Mouse (Mus musculus) kidney, adult 2 months (tissue): ENCODE results near the gene Masp2. TPM values are rescaled to one million over a fixed set of nuclear protein-coding genes. Genes with fewer than 3 reads are reported as not detected.

Experiments
- DNase-seq: peaks from one replicate; pipeline ENCODE4 v3.0.0; 2021
- H3K27ac ChIP-seq: fragments of 200-500 bp; 2 replicates; pipeline ENCODE4 v1.5.1; 2012; ENCODE audit warnings: low read depth, low read length, control low read depth, inconsistent platforms; ENCODE audit not compliant: insufficient read depth
- H3K27me3 ChIP-seq: fragments of 200-500 bp; replicated peaks from 2 replicates; pipeline ENCODE4 v1.6.1; 2012; ENCODE audit warnings: mild to moderate bottlenecking, moderate library complexity, low read length, inconsistent platforms; ENCODE audit not compliant: control insufficient read depth, insufficient read depth
- H3K36me3 ChIP-seq: fragments of 200-500 bp; 2 replicates; pipeline ENCODE4 v1.6.1; 2012; ENCODE audit warnings: mild to moderate bottlenecking, moderate library complexity, low read length, inconsistent platforms; ENCODE audit not compliant: control insufficient read depth, insufficient read depth
- H3K4me1 ChIP-seq: fragments of 200-500 bp; 2 replicates; pipeline ENCODE4 v1.6.1; 2011; ENCODE audit warnings: low read length; ENCODE audit not compliant: control insufficient read depth, insufficient read depth
- H3K4me3 ChIP-seq: fragments of 200-500 bp; 2 replicates; pipeline ENCODE4 v1.5.1; 2011; ENCODE audit warnings: mild to moderate bottlenecking, low read depth, low read length, control low read depth; ENCODE audit not compliant: insufficient read depth
- CTCF ChIP-seq: fragments of 200-500 bp; conservative IDR thresholded peaks from 2 replicates; pipeline ENCODE4 v1.5.1; 2011; ENCODE audit warnings: low read depth, mild to moderate bottlenecking, control low read depth, low read length, moderate library complexity, mixed read lengths; ENCODE audit not compliant: insufficient read depth, insufficient read length
- POLR2A ChIP-seq: fragments of 200-500 bp; IDR thresholded peaks from one replicate; pipeline ENCODE4 v1.6.1; 2011; ENCODE audit warnings: low read depth, low read length, control low read depth
- WGBS: fragments of 180-500 bp; shearing (Covaris S2); methylation state at CpG from one replicate; pipeline ENCODE4 v1.1.7; 2018; 5-methylcytosine and 5-hydroxymethylcytosine counted together
- polyA plus RNA-seq: library from polyadenylated mRNA; depleted of rRNA; stranded (reverse); fragments of >200 nt; gene quantifications from 2 replicates; pipeline ENCODE4 v1.2.3, GENCODE M21; 2012

Gene Masp2
- polyA plus RNA-seq, 1 experiment, result 1.7 TPM

GRCm38 (mm10) chr4:148610631-148611364 lies 8.4 kb downstream of the Masp2 start:
- no peak for TF ChIP-seq CTCF
- no peak for TF ChIP-seq POLR2A
- 58% methylated on average over 5 of the region's 5 CpGs for WGBS
- H3K36me3 ChIP-seq, result peaks cover 5% of the 10 kb centered on the region
- DNase-seq, result no peak
- no peak overlapping the region for H3K4me3 ChIP-seq
- no peaks in the 10 kb centered on the region for H3K27me3 ChIP-seq
- peaks cover 22% of the 10 kb centered on the region for H3K4me1 ChIP-seq
- no peak overlapping the region for H3K27ac ChIP-seq

- 33% methylated on average over 4 of the region's 4 CpGs for WGBS
- TF ChIP-seq CTCF (no peak), POLR2A (no peak)
- peaks cover 22% of the 10 kb centered on the region for H3K4me1 ChIP-seq
These were observed 10.2 kb downstream of the Masp2 start for GRCm38 (mm10) chr4:148612557-148612956.

GRCm38 (mm10) chr4:148613738-148614137 lies 11.4 kb downstream of the Masp2 start:
- no peak for DNase-seq
- Histone ChIP-seq H3K27ac (no peak overlapping the region), H3K4me1 (peaks cover 19% of the 10 kb centered on the region), H3K36me3 (peaks cover 12% of the 10 kb centered on the region), H3K27me3 (no peaks in the 10 kb centered on the region), H3K4me3 (no peak overlapping the region)
- TF ChIP-seq POLR2A (no peak), CTCF (no peak)
- WGBS, result 75% methylated on average over 9 of the region's 9 CpGs

More at GRCm38 (mm10) chr4:148612557-148612956, 10.2 kb downstream of the Masp2 start:
- DNase-seq, result peak; percentile 32
- H3K27ac ChIP-seq, result no peak overlapping the region
- H3K4me3 ChIP-seq, result no peak overlapping the region
- H3K36me3 ChIP-seq, result peaks cover 7% of the 10 kb centered on the region
- H3K27me3 ChIP-seq, result no peaks in the 10 kb centered on the region

DNA sequence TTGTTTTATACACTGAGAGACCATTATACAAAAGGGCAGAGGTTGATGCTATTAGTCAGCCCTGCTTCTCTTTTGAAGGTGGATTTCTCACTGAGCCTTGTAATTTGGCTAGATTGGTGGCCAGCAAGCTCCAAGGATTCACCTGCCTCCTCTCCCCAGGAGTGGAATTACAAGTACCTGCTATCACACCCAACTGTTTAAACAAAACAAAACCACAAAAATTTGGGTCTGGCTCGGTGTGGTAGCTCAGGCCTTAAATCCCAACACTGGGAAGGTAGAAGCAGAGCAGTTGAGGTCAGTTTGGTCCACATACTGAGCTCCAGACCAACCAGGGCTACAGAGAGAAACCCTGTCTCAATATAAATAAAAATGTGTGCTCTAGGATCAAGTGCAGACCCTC lies 17.5 kb downstream of the Masp2 start:
- TF ChIP-seq POLR2A (no peak), CTCF (no peak)
- H3K4me1 ChIP-seq, result peaks cover 18% of the 10 kb centered on the region; the same call in 1 of the 2 replicates
- no peaks in the 10 kb centered on the region for H3K27me3 ChIP-seq
- peaks cover 34% of the 10 kb centered on the region for H3K36me3 ChIP-seq
- no peak for DNase-seq
- 64% methylated on average over 1 of the region's 1 CpGs for WGBS
- H3K4me3 ChIP-seq, result no peak overlapping the region
- peak overlapping the region; percentile 87 for H3K27ac ChIP-seq

GRCm38 (mm10) chr4:148620718-148621117 lies 18.4 kb downstream of the Masp2 start:
- peak; percentile 50 for DNase-seq
- Histone ChIP-seq H3K4me3 (no peak overlapping the region), H3K27me3 (no peaks in the 10 kb centered on the region), H3K27ac (peak overlapping the region; percentile 87), H3K36me3 (peaks cover 33% of the 10 kb centered on the region), H3K4me1 (peaks cover 21% of the 10 kb centered on the region; the same call in 1 of the 2 replicates)
- TF ChIP-seq CTCF, result no peak
- TF ChIP-seq POLR2A, result no peak
- WGBS, result 39% methylated on average over 1 of the region's 1 CpGs

DNA sequence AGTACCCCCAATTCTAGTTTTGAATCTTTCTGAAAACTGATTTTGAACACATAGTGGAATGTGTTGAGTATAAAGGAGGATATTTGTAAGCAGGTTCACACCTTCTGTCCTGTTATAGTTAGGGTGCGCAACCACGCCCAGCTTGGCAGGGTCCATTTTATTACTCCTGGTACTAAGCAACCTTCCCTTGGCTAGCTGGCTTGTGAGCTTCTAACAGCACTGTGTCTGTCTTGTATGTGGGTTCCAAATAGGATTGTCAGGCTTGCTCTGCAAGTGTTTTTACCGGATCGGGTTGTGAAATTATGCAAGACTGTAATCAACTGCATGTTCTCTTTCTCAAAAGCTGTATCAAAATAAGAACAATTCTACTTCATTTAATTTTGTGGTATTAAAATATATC lies 20.1 kb downstream of the Masp2 start:
- 72% methylated on average over 4 of the region's 4 CpGs for WGBS
- Histone ChIP-seq H3K27me3 (no peaks in the 10 kb centered on the region), H3K4me1 (peaks cover 24% of the 10 kb centered on the region; the same call in 1 of the 2 replicates), H3K4me3 (no peak overlapping the region), H3K36me3 (peaks cover 30% of the 10 kb centered on the region), H3K27ac (peak overlapping the region; percentile 4; the same call in 1 of the 2 replicates)
- DNase-seq, result no peak
- no peak for TF ChIP-seq POLR2A
- no peak for TF ChIP-seq CTCF

DNA sequence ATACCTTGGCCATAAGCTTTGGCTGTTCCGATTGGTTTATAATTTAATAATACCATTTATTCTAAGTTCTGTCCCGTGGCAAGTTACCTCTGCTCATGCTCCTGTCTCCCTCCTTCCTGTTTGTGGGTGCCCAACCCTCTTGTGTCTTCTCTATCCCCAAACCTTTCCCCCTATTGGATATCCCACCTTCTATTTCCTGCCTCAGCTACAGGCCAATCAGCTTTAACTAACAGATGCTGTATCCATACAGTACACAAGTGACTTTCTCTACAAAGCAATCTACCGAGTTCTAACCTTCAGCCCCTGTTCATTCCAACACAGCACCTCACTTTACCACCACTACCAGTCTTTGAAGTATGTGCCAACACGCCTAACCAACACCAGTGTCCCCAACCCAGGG lies 21.3 kb downstream of the Masp2 start:
- WGBS, result 69% methylated on average over 4 of the region's 4 CpGs
- Histone ChIP-seq H3K4me3 (no peak overlapping the region), H3K27me3 (no peaks in the 10 kb centered on the region), H3K36me3 (peaks cover 26% of the 10 kb centered on the region), H3K27ac (0 out of 2 replicates have a peak overlapping the region, but pooled peaks have one; percentile 17), H3K4me1 (peaks cover 24% of the 10 kb centered on the region; the same call in 1 of the 2 replicates)
- TF ChIP-seq CTCF, result no peak
- TF ChIP-seq POLR2A, result no peak
- no peak for DNase-seq
